Mouse (Mus musculus) lung, postnatal 0 days (tissue): ENCODE results near the gene Cald1.

ENCODE experiments used
- CTCF ChIP-seq: IDR thresholded peaks from 2 replicates; pipeline ENCODE4 v1.5.1; 2016; ENCODE audit warnings: antibody characterized with exemption, mild to moderate bottlenecking
- EP300 ChIP-seq: IDR thresholded peaks from 2 replicates; pipeline ENCODE4 v1.6.1; 2016; ENCODE audit warnings: antibody characterized with exemption, mild to moderate bottlenecking, control low read depth

GRCm38 (mm10) chr6:34640226-34640625 is 41.9 kb downstream of the Cald1 start:
- TF ChIP-seq CTCF: no peak
- no peak for TF ChIP-seq EP300
